Mouse (Mus musculus) olfactory bulb, adult 2 months (tissue): ENCODE results near the gene Rere.

ENCODE experiments used
- CTCF ChIP-seq: fragments of 200-500 bp; IDR thresholded peaks from 2 replicates; pipeline ENCODE4 v1.5.1; 2012; ENCODE audit warnings: low read depth, mild to moderate bottlenecking, low read length, moderate library complexity; ENCODE audit not compliant: insufficient read depth
- POLR2A ChIP-seq: fragments of 200-500 bp; IDR thresholded peaks from 2 replicates; pipeline ENCODE4 v1.6.1; 2012; ENCODE audit warnings: mild to moderate bottlenecking, low read depth, low read length, moderate library complexity; ENCODE audit not compliant: insufficient read depth

GRCm38 (mm10) chr4:150460451-150460850, 179.0 kb downstream of the Rere start:
- TF ChIP-seq CTCF (no peak), POLR2A (no peak)
